Comparison of ENCODE assay signal across 21 mouse cellular contexts in the genomic region with DNA sequence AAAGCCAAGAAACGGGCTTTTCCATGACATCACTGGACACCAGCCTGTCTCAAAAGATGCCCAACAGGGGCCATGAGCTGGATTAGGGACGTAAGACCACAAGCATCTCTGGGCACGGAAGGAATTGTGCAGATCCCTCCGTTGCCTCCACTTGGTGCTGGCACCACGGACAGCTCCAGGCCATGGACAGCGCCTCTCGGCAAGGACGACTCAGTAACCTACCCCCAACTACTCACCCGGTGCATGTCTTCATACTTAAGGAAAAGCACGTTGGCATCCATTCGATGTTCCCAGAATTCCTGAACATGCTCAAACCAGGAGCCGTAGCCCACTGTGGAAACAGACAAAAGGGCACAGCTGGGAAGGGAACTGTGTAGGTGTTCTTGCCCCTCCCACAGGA. TPM values are rescaled to one million over a fixed set of nuclear protein-coding genes. Genes with fewer than 3 reads are reported as not detected.
DNase-seq lines count a peak whose midpoint lies in the region; ATAC-seq lines count a peak whose summit lies in the region.
"Had no signal": no experiment of that assay in that cellular context is flagged by ENCODE, and none has a peak within 500 bp of the region (broad histone marks: within the 10 kb centered on the region; RNA-seq: fewer than 3 reads in every experiment).

No protein-coding gene starts in this region.

- no peak overlapping the region for H3K4me2 ChIP-seq in hindbrain, embryonic 12.5 days (replicated peaks)
- no peak overlapping the region for H3K4me2 ChIP-seq in neural tube, embryonic 11.5 days (ENCODE audit: low read depth)
- no peak overlapping the region for H3K4me2 ChIP-seq in neural tube, embryonic 15.5 days
- H3K4me2 ChIP-seq in midbrain, embryonic 15.5 days: no peak overlapping the region
- H3K4me2 ChIP-seq: embryonic facial prominence, embryonic 13.5 days; forebrain, embryonic 13.5 days; liver, embryonic 13.5 days; midbrain, embryonic 13.5 days had no signal

- H3K4me1 ChIP-seq in hindbrain, embryonic 10.5 days (replicated peaks): peaks cover 9% of the 10 kb centered on the region
- 0 out of 2 replicates have a peak, but pooled peaks cover 3% of the 10 kb centered on the region for H3K4me1 ChIP-seq in hindbrain, embryonic 12.5 days
- H3K4me1 ChIP-seq in neural tube, embryonic 11.5 days (ENCODE audit: control insufficient read depth, insufficient read depth, low read length): no peaks in the 10 kb centered on the region
- no peaks in the 10 kb centered on the region for H3K4me1 ChIP-seq in neural tube, embryonic 15.5 days
- no peaks in the 10 kb centered on the region for H3K4me1 ChIP-seq in midbrain, embryonic 15.5 days
- H3K4me1 ChIP-seq: embryonic facial prominence, embryonic 13.5 days; liver, embryonic 13.5 days; midbrain, embryonic 13.5 days had no signal

- no peak overlapping the region for H3K4me3 ChIP-seq in hindbrain, embryonic 10.5 days
- H3K4me3 ChIP-seq in hindbrain, embryonic 12.5 days: no peak overlapping the region
- H3K4me3 ChIP-seq in neural tube, embryonic 11.5 days (ENCODE audit: low read depth, low read length): no peak overlapping the region
- H3K4me3 ChIP-seq in neural tube, embryonic 15.5 days (replicated peaks): no peak overlapping the region
- no peak overlapping the region for H3K4me3 ChIP-seq in midbrain, embryonic 15.5 days
- H3K4me3 ChIP-seq: embryonic facial prominence, embryonic 13.5 days; forebrain, embryonic 13.5 days; liver, embryonic 13.5 days; midbrain, embryonic 13.5 days had no signal

- no peaks in the 10 kb centered on the region for H3K27me3 ChIP-seq in hindbrain, embryonic 10.5 days (ENCODE audit: insufficient read depth, poor library complexity, severe bottlenecking)
- peaks cover 3% of the 10 kb centered on the region; the same call in 1 of the 2 replicates for H3K27me3 ChIP-seq in hindbrain, embryonic 12.5 days
- no peaks in the 10 kb centered on the region for H3K27me3 ChIP-seq in neural tube, embryonic 11.5 days (ENCODE audit: control insufficient read depth, insufficient read depth, low read length)
- H3K27me3 ChIP-seq in neural tube, embryonic 15.5 days (replicated peaks): no peaks in the 10 kb centered on the region
- H3K27me3 ChIP-seq in midbrain, embryonic 15.5 days (replicated peaks): no peaks in the 10 kb centered on the region
- H3K27me3 ChIP-seq: embryonic facial prominence, embryonic 13.5 days; forebrain, embryonic 13.5 days; liver, embryonic 13.5 days; midbrain, embryonic 13.5 days had no signal

- H3K36me3 ChIP-seq in hindbrain, embryonic 10.5 days: no peaks in the 10 kb centered on the region
- no peaks in the 10 kb centered on the region for H3K36me3 ChIP-seq in hindbrain, embryonic 12.5 days
- no peaks in the 10 kb centered on the region for H3K36me3 ChIP-seq in neural tube, embryonic 11.5 days (ENCODE audit: control insufficient read depth, insufficient read depth, low read length)
- H3K36me3 ChIP-seq in neural tube, embryonic 15.5 days: peaks cover 18% of the 10 kb centered on the region; the same call in 1 of the 2 replicates
- H3K36me3 ChIP-seq in midbrain, embryonic 15.5 days (replicated peaks): 0 out of 2 replicates have a peak, but pooled peaks cover 2% of the 10 kb centered on the region
- H3K36me3 ChIP-seq: embryonic facial prominence, embryonic 13.5 days; liver, embryonic 13.5 days had no signal

- H3K9ac ChIP-seq in hindbrain, embryonic 12.5 days: no peak overlapping the region
- no peak overlapping the region for H3K9ac ChIP-seq in neural tube, embryonic 11.5 days (ENCODE audit: low read length)
- no peak overlapping the region for H3K9ac ChIP-seq in neural tube, embryonic 15.5 days (replicated peaks)
- no peak overlapping the region for H3K9ac ChIP-seq in midbrain, embryonic 15.5 days
- H3K9ac ChIP-seq: embryonic facial prominence, embryonic 13.5 days; forebrain, embryonic 13.5 days; liver, embryonic 13.5 days; midbrain, embryonic 13.5 days had no signal

- peak; percentile 40 for DNase-seq in hindbrain, embryonic 10.5 days (ENCODE audit: low spot score)
- peak; percentile 37 for DNase-seq in neural tube, embryonic 11.5 days (ENCODE audit: low spot score)
- no peak for DNase-seq in neural tube, embryonic 10.5 days (ENCODE audit: extremely low spot score, low spot score)
- peak; percentile 35 for DNase-seq in embryo, embryonic 9.5 days (ENCODE audit: extremely low spot score)
- no peak for DNase-seq in spleen, postnatal 36 days (ENCODE audit: low spot score in 2 of 2)
- DNase-seq: cerebellum, adult 9-10 months; gastrocnemius, postnatal 10 days; heart, postnatal 36 days; kidney, adult 11 months; liver, embryonic 13.5 days; lung, postnatal 14 days; right cerebral cortex, postnatal 25 days; thymus, adult 18-20 months had no signal

- H3K27ac ChIP-seq in hindbrain, embryonic 10.5 days: no peak overlapping the region
- H3K27ac ChIP-seq in hindbrain, embryonic 12.5 days: no peak overlapping the region
- no peak overlapping the region for H3K27ac ChIP-seq in neural tube, embryonic 11.5 days (ENCODE audit: low read depth, low read length)
- H3K27ac ChIP-seq in neural tube, embryonic 15.5 days (replicated peaks): no peak overlapping the region
- H3K27ac ChIP-seq in midbrain, embryonic 15.5 days: no peak overlapping the region
- H3K27ac ChIP-seq: embryonic facial prominence, embryonic 13.5 days; forebrain, embryonic 13.5 days; liver, embryonic 13.5 days; midbrain, embryonic 13.5 days had no signal

- no peaks in the 10 kb centered on the region for H3K9me3 ChIP-seq in hindbrain, embryonic 10.5 days
- H3K9me3 ChIP-seq in hindbrain, embryonic 12.5 days (replicated peaks): no peaks in the 10 kb centered on the region
- no peaks in the 10 kb centered on the region for H3K9me3 ChIP-seq in neural tube, embryonic 11.5 days (ENCODE audit: control insufficient read depth, low read length)
- H3K9me3 ChIP-seq in neural tube, embryonic 15.5 days (replicated peaks): no peaks in the 10 kb centered on the region
- no peaks in the 10 kb centered on the region for H3K9me3 ChIP-seq in midbrain, embryonic 15.5 days
- H3K9me3 ChIP-seq: embryonic facial prominence, embryonic 13.5 days; forebrain, embryonic 13.5 days; liver, embryonic 13.5 days; midbrain, embryonic 13.5 days had no signal

- WGBS in hindbrain, embryonic 10.5 days: 42% methylated on average over 12 of the region's 12 CpGs
- WGBS in hindbrain, embryonic 12.5 days: 40% methylated on average over 12 of the region's 12 CpGs
- 34% methylated on average over 12 of the region's 12 CpGs for WGBS in neural tube, embryonic 11.5 days
- 42% methylated on average over 12 of the region's 12 CpGs for WGBS in neural tube, embryonic 15.5 days
- 50% methylated on average over 12 of the region's 12 CpGs for WGBS in midbrain, embryonic 15.5 days

- no peak for ATAC-seq in hindbrain, embryonic 12.5 days (ENCODE audit: low FRiP score)
- no peak for ATAC-seq in neural tube, embryonic 11.5 days (ENCODE audit: insufficient read depth, low FRiP score, low TSS enrichment)
- 0 out of 2 replicates have a peak, but pooled peaks have one; percentile 24 for ATAC-seq in neural tube, embryonic 15.5 days (ENCODE audit: low FRiP score)
- ATAC-seq in midbrain, embryonic 15.5 days (replicated peaks): no peak
- ATAC-seq: CD4-positive, CD25-positive, alpha-beta regulatory T cell, adult 4 months; forebrain, embryonic 13.5 days; midbrain, embryonic 13.5 days had no signal

RNA-seq across cellular contexts. Expression of a gene that starts 19.2 kb away (rescaled TPM):
- polyA plus RNA-seq in hindbrain, embryonic 10.5 days (2016; fragmentation: Nextera tagmentation; extraction: Ambion mirVana): 12.0 and 14.8 TPM in 2 replicates
- 29.1 and 29.2 TPM in 2 replicates for polyA plus RNA-seq in hindbrain, embryonic 12.5 days (2016; fragmentation: Nextera tagmentation; extraction: Ambion mirVana)
- polyA plus RNA-seq in neural tube, embryonic 11.5 days (2014; fragmentation: Nextera tagmentation; extraction: Ambion mirVana): 16.0 and 18.1 TPM in 2 replicates
- 130 and 150 TPM in 2 replicates for polyA plus RNA-seq in neural tube, embryonic 15.5 days (2015; fragmentation: Nextera tagmentation; extraction: Ambion mirVana)
- polyA plus RNA-seq in midbrain, embryonic 15.5 days (2015; fragmentation: Nextera tagmentation; extraction: Ambion mirVana): 87.1 and 93.8 TPM in 2 replicates
- polyA plus RNA-seq: CD4-positive, CD25-positive, alpha-beta regulatory T cell, adult 4 months had no signal

RNA-seq across cellular contexts. Expression of a gene that starts 21.2 kb away (rescaled TPM):
- polyA plus RNA-seq in hindbrain, embryonic 10.5 days (2016; fragmentation: Nextera tagmentation; extraction: Ambion mirVana): 0.22 and 0.32 TPM in 2 replicates
- polyA plus RNA-seq in hindbrain, embryonic 12.5 days (2016; fragmentation: Nextera tagmentation; extraction: Ambion mirVana): 0.12 and 0.46 TPM in 2 replicates
- polyA plus RNA-seq in neural tube, embryonic 11.5 days (2014; fragmentation: Nextera tagmentation; extraction: Ambion mirVana): 0.35 and 0.41 TPM in 2 replicates
- polyA plus RNA-seq in neural tube, embryonic 15.5 days (2015; fragmentation: Nextera tagmentation; extraction: Ambion mirVana): 0.82 TPM in 2 replicates
- 0.56 and 0.78 TPM in 2 replicates for polyA plus RNA-seq in midbrain, embryonic 15.5 days (2015; fragmentation: Nextera tagmentation; extraction: Ambion mirVana)
- polyA plus RNA-seq: CD4-positive, CD25-positive, alpha-beta regulatory T cell, adult 4 months; liver, embryonic 13.5 days had no signal

RNA-seq across cellular contexts. Expression of a gene that starts 36.6 kb away (rescaled TPM):
- not detected in 2 replicates for polyA plus RNA-seq in hindbrain, embryonic 10.5 days (2016; fragmentation: Nextera tagmentation; extraction: Ambion mirVana)
- not detected in 2 replicates for polyA plus RNA-seq in hindbrain, embryonic 12.5 days (2016; fragmentation: Nextera tagmentation; extraction: Ambion mirVana)
- not detected in 2 replicates for polyA plus RNA-seq in neural tube, embryonic 11.5 days (2014; fragmentation: Nextera tagmentation; extraction: Ambion mirVana)
- not detected in 2 replicates for polyA plus RNA-seq in neural tube, embryonic 15.5 days (2015; fragmentation: Nextera tagmentation; extraction: Ambion mirVana)
- not detected in 2 replicates for polyA plus RNA-seq in midbrain, embryonic 15.5 days (2015; fragmentation: Nextera tagmentation; extraction: Ambion mirVana)
- polyA plus RNA-seq: CD4-positive, CD25-positive, alpha-beta regulatory T cell, adult 4 months; embryonic facial prominence, embryonic 13.5 days; forebrain, embryonic 13.5 days; liver, embryonic 13.5 days; midbrain, embryonic 13.5 days; neural tube, embryonic 14.5 days had no signal

Comparison
In these comparisons a context has a peak if more than half of its experiments do, and no peak if none do; other contexts are left out.
1. DNase-seq: peak in hindbrain, embryonic 10.5 days (single experiment), neural tube, embryonic 11.5 days (single experiment) and embryo, embryonic 9.5 days (single experiment); none in neural tube, embryonic 10.5 days (single experiment) and spleen, postnatal 36 days (0 of 2).